Mouse (Mus musculus) lung, postnatal 0 days (tissue): ENCODE data around the gene St6gal1.

Experiments used
- CTCF ChIP-seq: IDR thresholded peaks from 2 replicates; pipeline ENCODE4 v1.5.1; 2016; ENCODE audit warnings: antibody characterized with exemption, mild to moderate bottlenecking
- EP300 ChIP-seq: IDR thresholded peaks from 2 replicates; pipeline ENCODE4 v1.6.1; 2016; ENCODE audit warnings: antibody characterized with exemption, mild to moderate bottlenecking, control low read depth

DNA sequence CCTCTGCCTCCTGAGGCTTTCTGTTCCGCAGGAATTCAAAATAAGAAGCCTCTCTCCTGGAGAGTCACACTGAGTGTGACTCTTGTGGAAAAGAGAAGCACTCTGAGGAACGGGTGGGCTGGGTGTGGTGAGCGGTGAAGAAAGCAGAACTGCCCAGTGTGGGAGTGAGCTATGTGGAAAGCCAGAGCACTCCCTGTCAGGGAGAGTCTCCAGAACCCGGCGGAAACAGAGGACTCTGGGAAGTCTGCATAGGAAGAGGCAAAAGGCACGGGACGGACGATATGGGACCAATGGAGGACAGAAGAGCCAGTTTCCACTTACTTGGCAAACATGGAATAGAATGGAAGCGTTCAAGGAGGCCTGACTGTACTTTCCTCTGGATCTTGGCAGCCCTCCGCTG, 9.0 kb downstream of the St6gal1 start:
- TF ChIP-seq CTCF: no peak
- TF ChIP-seq EP300: no peak
